Mouse (Mus musculus) c-Kit-negative CD71-positive TER-119-positive erythroid progenitor cells, embryonic 14.5 days (primary cell): ENCODE data around the gene B3gat2.

ENCODE experiments used
- DNase-seq: peaks from one replicate; pipeline ENCODE4 v3.0.0-alpha.2; 2013; ENCODE audit warnings: low read depth, low spot score

B3gat2 gene

DNA sequence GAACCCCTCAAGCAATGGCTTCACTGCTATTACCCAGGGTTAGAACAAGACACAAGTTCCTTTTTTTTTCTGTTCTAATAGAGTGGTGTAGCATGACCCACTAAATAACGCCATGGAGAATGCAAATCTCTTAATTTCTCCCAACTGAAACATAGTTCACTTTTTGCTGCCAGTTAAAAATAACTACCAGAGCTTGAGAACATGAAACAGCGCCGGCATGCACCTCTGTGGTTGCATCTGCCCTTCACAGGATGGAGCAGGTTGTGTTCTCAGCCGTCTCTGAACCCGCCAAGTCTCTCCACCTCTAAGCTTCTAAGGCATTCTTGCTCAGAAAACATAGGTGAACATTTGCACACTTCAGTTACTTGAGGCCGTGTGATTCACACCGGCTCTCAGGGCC, 72.7 kb downstream of the B3gat2 start:
- DNase-seq, result no peak

DNA sequence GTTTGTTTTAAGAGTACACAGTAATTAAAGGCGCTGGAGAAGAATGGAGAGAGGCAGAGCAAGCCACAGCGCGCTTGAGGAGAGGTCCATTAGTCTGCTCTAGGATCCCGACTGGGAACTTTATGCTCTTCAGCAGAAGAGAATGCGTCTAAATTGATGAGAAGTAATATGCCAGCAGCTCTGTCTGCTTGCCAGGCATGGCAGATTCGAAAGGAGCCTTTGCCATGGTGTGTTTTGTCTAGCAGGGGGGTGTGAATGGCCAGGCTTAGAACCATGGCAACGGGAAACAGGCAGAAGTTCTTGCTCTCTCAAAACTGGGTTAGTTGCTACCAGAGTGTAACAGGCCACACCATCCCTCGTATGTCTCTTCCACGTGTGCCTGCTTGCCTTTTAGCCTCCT, 73.3 kb downstream of the B3gat2 start:
- no peak for DNase-seq

- no peak for DNase-seq
These were observed 75.1 kb downstream of the B3gat2 start for GRCm38 (mm10) chr1:23836630-23837029.

- no peak for DNase-seq
These were observed 79.4 kb downstream of the B3gat2 start for GRCm38 (mm10) chr1:23840924-23841323.

DNA sequence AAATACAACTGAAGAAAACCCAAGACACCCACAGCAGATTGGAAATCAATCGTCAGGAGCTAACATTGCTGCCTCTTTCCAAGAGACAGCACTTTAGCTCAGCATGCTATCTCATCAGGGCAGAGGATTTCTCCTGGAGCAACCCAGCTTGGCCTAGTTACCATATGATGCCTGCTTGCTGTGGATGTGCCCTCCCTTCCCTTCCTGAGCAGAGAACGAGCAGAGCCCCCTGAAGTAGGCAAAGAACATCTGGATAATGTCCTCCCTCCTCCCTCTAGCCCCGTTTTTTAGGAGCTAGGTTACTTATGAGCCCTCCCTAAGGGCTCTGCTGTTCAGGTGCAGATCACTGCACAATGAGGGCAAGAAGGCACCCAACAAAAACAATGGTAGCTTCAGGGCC, 81.1 kb downstream of the B3gat2 start:
- no peak for DNase-seq

- no peak for DNase-seq
These were observed 82.2 kb downstream of the B3gat2 start for GRCm38 (mm10) chr1:23843790-23844189.

DNA sequence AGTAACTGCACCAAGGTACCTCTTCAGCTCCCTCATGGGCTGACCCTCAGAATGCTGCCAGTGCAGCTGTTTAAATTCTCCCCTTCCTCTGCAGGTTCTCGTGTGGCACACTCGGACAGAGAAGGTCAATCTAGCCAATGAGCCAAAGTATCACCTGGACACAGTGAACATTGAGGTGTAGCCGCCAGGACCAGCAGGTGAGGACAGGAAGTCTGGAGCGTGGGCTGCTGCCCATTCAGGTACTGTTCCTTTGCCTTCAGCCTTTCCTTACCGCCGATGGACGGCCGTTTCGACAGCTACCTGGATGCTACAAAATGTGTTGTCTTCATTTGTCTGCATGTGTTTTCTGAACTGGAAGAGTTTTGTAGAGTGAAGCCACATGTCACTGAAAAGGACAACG, 83.5 kb downstream of the B3gat2 start:
- DNase-seq, result no peak

DNA sequence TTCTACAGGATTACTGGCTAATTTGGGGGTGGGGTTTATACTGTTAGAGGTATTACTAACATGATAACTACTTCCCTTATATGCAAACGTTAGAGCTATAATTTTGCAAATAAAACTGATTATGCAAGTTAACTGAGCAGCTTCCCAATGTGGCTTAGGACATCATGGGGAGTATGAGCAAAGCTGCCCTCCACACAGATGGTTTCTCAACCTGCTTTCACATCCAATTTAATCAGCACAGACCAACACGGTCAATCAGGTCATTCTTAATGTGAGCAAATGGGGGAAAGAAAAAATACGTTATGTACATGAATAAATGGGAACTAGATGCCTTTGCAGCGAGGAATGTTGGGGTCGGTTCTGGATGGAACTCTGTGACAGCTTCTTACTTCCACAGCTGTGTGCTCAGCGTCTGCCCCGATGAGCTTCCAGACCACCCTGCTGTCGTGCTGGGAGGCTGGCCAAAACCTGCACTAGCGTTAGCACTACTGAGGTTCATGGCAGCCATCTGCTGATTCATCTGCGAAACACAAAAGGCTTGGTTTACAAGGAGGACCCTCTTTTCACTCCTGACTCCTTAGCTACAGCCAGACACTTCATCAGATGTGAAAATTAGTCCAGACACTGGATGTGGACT, 84.6 kb downstream of the B3gat2 start:
- DNase-seq, result no peak

DNA sequence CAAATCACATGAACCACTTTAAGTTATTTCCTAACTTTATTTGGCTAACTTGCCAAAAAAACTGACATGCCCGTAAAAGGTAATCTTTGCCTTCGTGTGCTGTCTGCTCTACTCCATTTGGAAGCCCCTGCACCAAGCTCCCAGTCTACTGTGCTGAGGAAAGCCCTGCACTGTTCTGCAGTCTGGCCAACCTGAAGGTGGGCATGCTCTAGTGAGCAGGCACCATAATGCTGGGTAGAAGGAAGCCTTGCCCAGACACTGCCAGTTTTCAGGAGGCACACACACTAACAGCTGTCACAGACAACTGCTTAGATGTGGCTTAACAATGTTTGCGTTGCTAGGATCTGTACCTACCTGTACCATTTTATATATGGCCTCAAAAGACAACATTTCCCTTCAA, 94.1 kb downstream of the B3gat2 start:
- no peak for DNase-seq

- DNase-seq, result no peak
These were observed 99.4 kb downstream of the B3gat2 start for GRCm38 (mm10) chr1:23860944-23861343.

DNA sequence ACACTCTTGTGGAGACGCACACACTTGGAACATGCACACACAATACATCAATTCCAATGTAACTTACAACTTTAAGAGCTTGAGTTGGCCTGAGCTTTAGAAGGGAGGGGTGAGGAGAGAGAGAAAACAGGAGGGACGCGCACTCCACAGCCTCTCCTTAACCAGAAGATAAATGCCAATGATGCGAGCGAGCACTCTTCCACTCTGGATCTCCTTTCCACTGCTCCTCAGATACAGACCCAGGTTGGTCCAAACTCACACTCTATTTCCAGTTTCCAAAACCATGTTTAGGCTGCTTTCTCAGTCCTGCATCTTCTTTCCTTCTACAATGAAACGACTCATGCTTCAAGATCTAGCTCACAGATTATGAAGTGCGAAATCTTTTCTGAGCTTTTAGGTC, 104.0 kb downstream of the B3gat2 start:
- no peak for DNase-seq

DNA sequence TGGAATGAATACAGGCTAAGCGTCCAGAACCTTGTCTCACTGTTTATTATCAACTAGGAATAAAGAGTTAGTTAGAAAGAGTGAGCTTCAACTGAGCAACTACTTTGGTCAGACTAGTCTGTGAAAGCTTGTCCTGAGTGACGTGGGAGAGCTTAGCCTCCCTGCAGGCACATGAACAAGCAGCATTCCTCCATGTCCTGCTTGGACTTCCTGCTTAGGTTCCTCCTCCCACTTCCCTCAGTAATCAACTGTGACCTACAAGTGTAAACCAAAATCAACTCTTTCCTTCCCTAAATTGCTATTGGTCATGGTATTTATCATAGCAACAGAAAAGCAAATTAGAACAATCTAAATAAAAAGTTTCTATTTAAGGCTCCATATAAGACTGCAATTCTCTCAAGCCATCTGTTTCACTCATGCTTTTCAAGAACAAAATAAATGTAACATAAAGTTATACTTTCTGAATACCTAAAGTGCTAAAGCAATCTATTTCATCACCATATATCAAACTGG, 105.9 kb downstream of the B3gat2 start:
- DNase-seq, result no peak

GRCm38 (mm10) chr1:23872194-23872593, 110.6 kb downstream of the B3gat2 start:
- no peak for DNase-seq

GRCm38 (mm10) chr1:23882681-23883080, 121.1 kb downstream of the B3gat2 start:
- no peak for DNase-seq

DNA sequence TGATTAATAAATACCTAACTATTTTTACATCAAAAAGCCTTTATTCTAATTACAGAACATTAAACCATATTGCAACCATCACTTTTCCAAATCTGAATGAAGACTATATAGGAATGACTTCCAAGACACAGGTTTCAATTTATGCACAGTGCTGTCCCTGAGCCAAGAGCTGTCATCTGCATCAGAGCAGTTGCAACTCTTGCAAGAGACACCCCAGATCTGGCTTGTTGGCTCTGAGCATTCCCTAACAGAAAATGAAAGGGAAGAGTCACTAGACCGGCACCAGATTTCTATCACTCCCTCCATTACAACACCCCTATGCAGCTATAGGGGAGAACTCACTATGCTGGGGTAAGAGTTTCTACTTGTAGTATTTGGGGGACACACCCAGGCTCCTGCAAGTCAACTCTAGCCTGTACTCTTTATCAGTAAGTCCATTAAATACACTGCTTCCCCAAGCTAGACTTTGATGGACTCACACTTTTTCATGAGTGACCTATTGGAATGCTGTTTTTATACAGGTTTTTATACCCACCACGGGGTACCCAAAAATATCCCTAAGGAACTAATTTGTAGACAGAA, 122.6 kb downstream of the B3gat2 start:
- DNase-seq, result no peak

DNA sequence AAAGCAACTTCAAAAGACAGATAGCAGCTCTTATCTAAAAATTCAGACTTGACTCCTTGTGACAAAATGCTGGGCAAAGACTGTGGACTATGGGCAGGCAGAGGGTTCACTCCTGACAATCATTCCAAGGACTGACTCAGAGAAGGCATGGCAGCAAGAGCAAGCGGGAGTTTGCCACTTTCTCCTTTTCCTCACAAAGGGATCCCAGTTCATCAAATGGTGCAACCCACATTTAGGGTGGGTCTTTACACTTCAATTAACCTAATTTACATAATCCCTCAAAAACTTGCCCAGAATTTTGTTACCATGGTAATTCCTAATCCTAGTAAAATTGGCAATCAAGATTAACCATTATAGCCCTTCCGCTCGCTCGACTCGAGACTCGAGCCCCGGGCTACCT, 123.4 kb downstream of the B3gat2 start:
- no peak for DNase-seq

DNA sequence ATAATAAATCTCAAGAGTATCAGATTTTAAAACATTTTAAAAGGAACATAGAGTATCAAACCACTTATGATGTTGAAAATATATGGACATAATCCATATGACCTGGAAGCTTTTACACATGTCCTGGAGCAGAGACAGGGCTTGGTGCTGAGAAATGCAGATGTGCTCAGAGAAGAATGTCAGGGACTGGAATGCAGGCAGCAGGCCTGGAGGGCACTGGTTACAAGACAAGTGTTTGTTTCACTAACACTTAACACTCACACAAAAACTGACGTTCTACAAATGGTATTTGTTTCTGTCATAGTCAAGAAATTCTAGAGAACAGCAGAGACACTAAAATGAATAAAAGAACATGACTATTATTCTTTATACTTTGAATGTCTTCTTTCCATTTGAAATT, 130.5 kb downstream of the B3gat2 start:
- DNase-seq, result no peak
